Mouse (Mus musculus) neural tube, embryonic 14.5 days (tissue): Measurements from ENCODE around the gene Fscn2. TPM values are rescaled to one million over a fixed set of nuclear protein-coding genes. Genes with fewer than 3 reads are reported as not detected.
"Not testable (repeated sequence)": the region's sequence is repeated elsewhere in the genome, so short reads cannot be mapped to it uniquely, and the experiment has no call there.

Source experiments
- ATAC-seq: fragments of 200-750 bp; cut with Nextera tagmentation; 2 replicates; pipeline ENCODE4 v1.8.0; 2017; ENCODE audit warnings: low read depth, mild to moderate bottlenecking, moderate TSS enrichment, moderate library complexity
- H3K27ac ChIP-seq: fragments of 300-500 bp; sonication (generic); 2 replicates; pipeline ENCODE4 v1.5.1; 2014; ENCODE audit warnings: low read depth, mild to moderate bottlenecking, control low read depth, low read length, moderate library complexity, mixed read lengths
- H3K27me3 ChIP-seq: fragments of 300-500 bp; sonication (generic); 2 replicates; pipeline ENCODE4 v1.6.1; 2014; ENCODE audit warnings: low read length; ENCODE audit not compliant: control insufficient read depth, insufficient read depth
- H3K36me3 ChIP-seq: fragments of 300-500 bp; sonication (generic); 2 replicates; pipeline ENCODE4 v1.6.1; 2014; ENCODE audit warnings: low read length, mixed read lengths; ENCODE audit not compliant: control insufficient read depth, insufficient read depth
- H3K4me1 ChIP-seq: fragments of 300-500 bp; sonication (generic); 2 replicates; pipeline ENCODE4 v1.6.1; 2014; ENCODE audit warnings: low read length; ENCODE audit not compliant: control insufficient read depth, insufficient read depth
- H3K4me2 ChIP-seq: fragments of 300-500 bp; sonication (generic); 2 replicates; pipeline ENCODE4 v1.6.1; 2014; ENCODE audit warnings: mild to moderate bottlenecking, low read depth, low read length, control low read depth
- H3K4me3 ChIP-seq: fragments of 300-500 bp; sonication (generic); 2 replicates; pipeline ENCODE4 v1.5.1; 2014; ENCODE audit warnings: low read depth, low read length, control low read depth, mixed read lengths
- H3K9ac ChIP-seq: fragments of 300-500 bp; sonication (generic); replicated peaks from 2 replicates; pipeline ENCODE4 v1.6.1; 2014; ENCODE audit warnings: low read depth, mild to moderate bottlenecking, control low read depth, low read length, mixed read lengths
- H3K9me3 ChIP-seq: fragments of 300-500 bp; sonication (generic); 2 replicates; pipeline ENCODE4 v1.6.1; 2016; ENCODE audit warnings: low read length; ENCODE audit not compliant: control insufficient read depth
- WGBS: fragments of 180-500 bp; shearing (Covaris S2); extraction: QIAGEN DNeasy Blood & Tissue Kit; methylation state at CpG from one replicate; pipeline ENCODE4 v1.1.7; 2014; 5-methylcytosine and 5-hydroxymethylcytosine counted together
- microRNA-seq: library from miRNA; unstranded; fragments of <30 nt; microRNA quantifications from one replicate; pipeline ENCODE4, GENCODE M21; 2016
- polyA plus RNA-seq: library from polyadenylated mRNA; unstranded; fragments of >200 nt; fragmentation: Nextera tagmentation; extraction: Ambion mirVana; gene quantifications from 2 replicates; pipeline ENCODE4 v1.2.1, GENCODE M21; 2014

The Fscn2 gene
- polyA plus RNA-seq, 1 experiment from 2014 or later = 0.63 TPM

DNA sequence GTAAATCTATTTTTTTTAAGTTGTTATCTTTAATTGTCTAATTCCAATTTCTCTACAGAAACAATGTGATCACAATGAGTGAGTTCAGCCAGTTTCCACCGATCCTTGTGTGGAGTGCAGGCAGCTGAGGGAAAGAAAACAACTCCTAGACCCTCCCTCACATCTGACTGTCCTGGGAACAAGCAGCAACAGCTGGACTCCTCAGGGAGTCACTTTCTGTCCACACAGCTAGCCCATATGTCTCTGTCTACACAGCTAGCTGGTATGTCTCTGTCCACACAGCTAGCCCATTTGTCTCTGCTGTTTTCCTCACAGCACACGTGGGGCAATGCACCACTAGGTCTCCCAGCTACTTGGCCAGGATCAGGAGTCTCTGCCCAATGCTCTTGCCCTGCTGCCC, 36.3 kb downstream of the Fscn2 start:
- H3K9ac ChIP-seq = no peak overlapping the region
- no peak overlapping the region for H3K4me3 ChIP-seq
- no peaks in the 10 kb centered on the region for H3K4me1 ChIP-seq
- H3K36me3 ChIP-seq = peaks cover 34% of the 10 kb centered on the region
- H3K27ac ChIP-seq = no peak overlapping the region
- no peaks in the 10 kb centered on the region for H3K9me3 ChIP-seq
- H3K4me2 ChIP-seq = no peak overlapping the region
- no peak for ATAC-seq
- H3K27me3 ChIP-seq = no peaks in the 10 kb centered on the region
- 79% methylated on average over 2 of the region's 2 CpGs for WGBS

DNA sequence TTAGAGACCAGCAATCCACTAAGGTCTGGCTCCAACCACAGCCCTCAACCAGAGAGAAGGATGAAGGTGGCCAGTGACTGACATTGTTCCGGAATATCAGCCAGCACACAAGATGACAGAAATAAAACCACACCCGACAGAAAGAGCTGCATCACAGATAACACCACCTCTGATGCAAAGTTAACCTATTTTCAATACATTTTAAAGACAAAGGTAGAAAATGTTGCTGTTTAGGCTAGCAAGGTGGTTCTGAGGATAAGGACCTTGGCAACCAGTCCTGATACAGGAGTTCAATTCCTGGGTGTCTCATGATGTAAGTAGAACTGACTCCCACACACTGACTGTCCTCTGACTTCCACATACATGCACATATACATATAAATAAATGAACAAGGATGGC, 38.0 kb downstream of the Fscn2 start:
- Histone ChIP-seq H3K27me3 (no peaks in the 10 kb centered on the region), H3K4me2 (no peak overlapping the region), H3K4me1 (no peaks in the 10 kb centered on the region), H3K9ac (no peak overlapping the region), H3K9me3 (no peaks in the 10 kb centered on the region), H3K36me3 (peaks cover 40% of the 10 kb centered on the region), H3K27ac (no peak overlapping the region), H3K4me3 (no peak overlapping the region)
- 93% methylated on average over 2 of the region's 2 CpGs for WGBS
- ATAC-seq = no peak

DNA sequence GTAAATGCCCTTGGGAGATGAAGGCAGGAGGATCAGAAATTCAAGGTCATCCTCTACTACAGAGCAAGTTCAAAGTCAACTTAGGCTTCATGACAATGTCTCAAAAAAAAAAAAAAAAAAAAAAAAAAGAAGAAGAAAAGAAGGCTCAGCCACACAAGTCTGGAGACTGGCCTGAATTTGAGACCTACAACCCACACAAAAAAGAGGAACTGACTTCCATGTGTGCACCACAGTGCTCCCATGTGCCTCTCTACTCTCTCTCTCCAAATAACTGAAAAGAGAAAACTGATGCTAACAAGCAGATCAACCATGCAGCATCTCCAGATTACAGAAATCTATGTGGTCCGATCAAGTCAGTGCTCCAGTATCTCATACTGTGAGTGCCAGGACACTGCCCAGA, 43.5 kb downstream of the Fscn2 start:
- Histone ChIP-seq H3K27ac (no peak overlapping the region), H3K4me2 (no peak overlapping the region), H3K27me3 (no peaks in the 10 kb centered on the region), H3K9ac (no peak overlapping the region), H3K9me3 (no peaks in the 10 kb centered on the region), H3K36me3 (peaks cover 73% of the 10 kb centered on the region), H3K4me1 (no peaks in the 10 kb centered on the region), H3K4me3 (no peak overlapping the region)
- ATAC-seq = no peak
- 100% methylated on average over 1 of the region's 1 CpGs for WGBS

DNA sequence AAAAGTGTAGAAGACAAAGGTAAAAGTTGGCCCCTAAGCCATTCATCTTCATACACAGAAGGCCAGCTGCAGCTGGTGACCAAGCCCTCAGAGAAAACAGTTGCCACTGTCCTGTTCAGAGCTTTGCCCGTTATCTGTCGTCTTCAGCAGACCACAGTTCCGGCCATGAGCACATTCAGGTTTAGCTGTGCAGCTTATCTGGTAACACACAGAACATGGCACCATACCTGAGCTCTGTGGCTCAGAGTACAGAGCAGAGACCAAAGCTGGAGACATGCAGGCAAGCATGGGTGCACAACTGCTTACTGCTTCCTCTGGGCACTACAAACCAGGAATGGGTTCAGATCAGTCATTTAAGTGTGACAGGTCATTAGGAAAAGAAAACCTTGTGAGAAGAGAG, 44.5 kb downstream of the Fscn2 start:
- H3K36me3 ChIP-seq = peaks cover 73% of the 10 kb centered on the region
- no peaks in the 10 kb centered on the region for H3K4me1 ChIP-seq
- H3K9ac ChIP-seq = no peak overlapping the region
- H3K4me3 ChIP-seq = no peak overlapping the region
- ATAC-seq = no peak
- no peak overlapping the region for H3K27ac ChIP-seq
- H3K27me3 ChIP-seq = no peaks in the 10 kb centered on the region
- WGBS = 94% methylated on average over 3 of the region's 3 CpGs
- H3K9me3 ChIP-seq = no peaks in the 10 kb centered on the region
- H3K4me2 ChIP-seq = no peak overlapping the region

DNA sequence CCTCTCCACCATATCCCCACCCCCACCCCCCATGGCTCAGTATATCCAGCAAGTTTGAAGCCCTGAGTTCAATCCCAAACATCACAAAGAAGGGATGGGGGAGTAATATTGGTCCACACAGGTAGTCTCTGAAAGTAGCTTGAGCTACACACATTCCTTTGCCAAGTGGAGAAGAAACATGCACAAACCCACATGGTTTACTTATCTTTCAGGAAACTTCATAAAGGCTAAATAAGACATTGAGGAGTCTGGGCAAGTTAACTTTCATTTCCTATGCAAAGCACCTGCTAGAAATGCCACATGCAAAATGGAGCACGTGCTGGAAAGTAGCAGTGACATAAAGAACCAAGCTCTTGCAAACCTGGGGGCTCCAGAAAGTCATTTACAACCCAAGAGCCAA, 45.1 kb downstream of the Fscn2 start:
- Histone ChIP-seq H3K36me3 (peaks cover 72% of the 10 kb centered on the region), H3K4me3 (no peak overlapping the region), H3K9ac (no peak overlapping the region), H3K4me2 (no peak overlapping the region), H3K9me3 (no peaks in the 10 kb centered on the region), H3K27me3 (no peaks in the 10 kb centered on the region), H3K27ac (no peak overlapping the region), H3K4me1 (no peaks in the 10 kb centered on the region)
- 87% methylated on average over 1 of the region's 1 CpGs for WGBS
- ATAC-seq = no peak

DNA sequence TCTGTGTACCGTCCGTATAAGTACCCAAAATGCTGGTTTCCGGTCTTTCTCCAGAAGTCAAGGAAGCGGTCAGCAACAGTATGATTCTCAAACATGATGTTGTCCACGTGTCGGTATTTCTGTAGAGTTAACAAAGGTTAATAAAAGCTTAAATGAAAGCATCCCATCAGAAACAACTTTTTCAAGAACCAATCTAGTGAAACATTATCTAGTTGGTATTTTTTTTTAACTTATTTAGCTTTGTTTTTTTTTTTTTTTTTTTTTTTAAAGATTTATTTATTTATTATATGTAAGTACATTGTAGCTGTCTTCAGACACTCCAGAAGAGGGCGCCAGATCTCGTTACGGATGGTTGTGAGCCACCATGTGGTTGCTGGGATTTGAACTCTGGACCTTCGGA, 52.3 kb downstream of the Fscn2 start:
- H3K9me3 ChIP-seq, H3K4me1 ChIP-seq, H3K4me3 ChIP-seq, H3K27me3 ChIP-seq, H3K27ac ChIP-seq, H3K4me2 ChIP-seq, H3K9ac ChIP-seq, ATAC-seq: not testable (repeated sequence)
- WGBS = 98% methylated on average over 7 of the region's 10 CpGs
- H3K36me3 ChIP-seq = peaks cover 63% of the 10 kb centered on the region

Small RNAs within 50 kb of the gene (microRNA-seq; reads per million reads assigned to microRNA genes)
- not detected for gene Gm23419
- 2.0 reads per million for gene Mir6935

Other genes starting within 250 kb of the Fscn2 start
- 78.8 and 90.6 TPM in 2 replicates for gene Slc38a10, start 210.2 kb upstream of the Fscn2 start, polyA plus RNA-seq
- gene Bahcc1, start 128.6 kb upstream of the Fscn2 start, polyA plus RNA-seq = 17.0 and 20.8 TPM in 2 replicates
- 4,176 and 4,177 TPM in 2 replicates for gene Actg1, start 13.0 kb upstream of the Fscn2 start, polyA plus RNA-seq
- gene Faap100, start 17.2 kb downstream of the Fscn2 start, polyA plus RNA-seq = 74.8 and 86.8 TPM in 2 replicates
- 31.1 and 39.8 TPM in 2 replicates for gene Nploc4, start 76.2 kb downstream of the Fscn2 start, polyA plus RNA-seq
- not detected in 2 replicates for gene Tspan10, start 81.1 kb downstream of the Fscn2 start, polyA plus RNA-seq
- gene Pde6g, start 92.0 kb downstream of the Fscn2 start, polyA plus RNA-seq = 0.31 and 0.59 TPM in 2 replicates
- 12.0 and 12.9 TPM in 2 replicates for gene Oxld1, start 96.5 kb downstream of the Fscn2 start, polyA plus RNA-seq
- 21.6 and 28.4 TPM in 2 replicates for gene Ccdc137, start 96.6 kb downstream of the Fscn2 start, polyA plus RNA-seq
- gene Arl16, start 106.1 kb downstream of the Fscn2 start, polyA plus RNA-seq = 65.5 and 68.1 TPM in 2 replicates
- gene Mrpl12, start 123.1 kb downstream of the Fscn2 start, polyA plus RNA-seq = 131 and 135 TPM in 2 replicates
- 24.7 and 30.0 TPM in 2 replicates for gene Slc25a10, start 130.3 kb downstream of the Fscn2 start, polyA plus RNA-seq
- 0.19 and 0.22 TPM in 2 replicates for gene Gcgr, start 169.2 kb downstream of the Fscn2 start, polyA plus RNA-seq
- 248 and 267 TPM in 2 replicates for gene Mcrip1, start 188.2 kb downstream of the Fscn2 start, polyA plus RNA-seq
- not detected in 2 replicates for gene Ppp1r27, start 189.6 kb downstream of the Fscn2 start, polyA plus RNA-seq
- gene P4hb, start 211.7 kb downstream of the Fscn2 start, polyA plus RNA-seq = 248 and 330 TPM in 2 replicates
- gene Arhgdia, start 220.1 kb downstream of the Fscn2 start, polyA plus RNA-seq = 419 and 479 TPM in 2 replicates
- 191 and 222 TPM in 2 replicates for gene Alyref, start 236.8 kb downstream of the Fscn2 start, polyA plus RNA-seq
- 209 and 236 TPM in 2 replicates for gene Anapc11, start 236.9 kb downstream of the Fscn2 start, polyA plus RNA-seq
- 1.3 TPM in 1 of 2 replicates, not detected in the other for gene Npb, start 246.9 kb downstream of the Fscn2 start, polyA plus RNA-seq